Mouse (Mus musculus): ENCODE measurements around the gene Kdm8. TPM values are rescaled to one million over a fixed set of nuclear protein-coding genes. Genes with fewer than 3 reads are reported as not detected.
A peak's percentile ranks its signal among the peaks of the same experiment; 100 is the strongest.
"Not testable (repeated sequence)": the region's sequence is repeated elsewhere in the genome, so short reads cannot be mapped to it uniquely, and the experiment has no call there.

Kdm8 gene
- 1 to 10 TPM; 2.4 to 7.3 (median 4.5) TPM for polyA plus RNA-seq (2017; shearing (Covaris generic))

DNA sequence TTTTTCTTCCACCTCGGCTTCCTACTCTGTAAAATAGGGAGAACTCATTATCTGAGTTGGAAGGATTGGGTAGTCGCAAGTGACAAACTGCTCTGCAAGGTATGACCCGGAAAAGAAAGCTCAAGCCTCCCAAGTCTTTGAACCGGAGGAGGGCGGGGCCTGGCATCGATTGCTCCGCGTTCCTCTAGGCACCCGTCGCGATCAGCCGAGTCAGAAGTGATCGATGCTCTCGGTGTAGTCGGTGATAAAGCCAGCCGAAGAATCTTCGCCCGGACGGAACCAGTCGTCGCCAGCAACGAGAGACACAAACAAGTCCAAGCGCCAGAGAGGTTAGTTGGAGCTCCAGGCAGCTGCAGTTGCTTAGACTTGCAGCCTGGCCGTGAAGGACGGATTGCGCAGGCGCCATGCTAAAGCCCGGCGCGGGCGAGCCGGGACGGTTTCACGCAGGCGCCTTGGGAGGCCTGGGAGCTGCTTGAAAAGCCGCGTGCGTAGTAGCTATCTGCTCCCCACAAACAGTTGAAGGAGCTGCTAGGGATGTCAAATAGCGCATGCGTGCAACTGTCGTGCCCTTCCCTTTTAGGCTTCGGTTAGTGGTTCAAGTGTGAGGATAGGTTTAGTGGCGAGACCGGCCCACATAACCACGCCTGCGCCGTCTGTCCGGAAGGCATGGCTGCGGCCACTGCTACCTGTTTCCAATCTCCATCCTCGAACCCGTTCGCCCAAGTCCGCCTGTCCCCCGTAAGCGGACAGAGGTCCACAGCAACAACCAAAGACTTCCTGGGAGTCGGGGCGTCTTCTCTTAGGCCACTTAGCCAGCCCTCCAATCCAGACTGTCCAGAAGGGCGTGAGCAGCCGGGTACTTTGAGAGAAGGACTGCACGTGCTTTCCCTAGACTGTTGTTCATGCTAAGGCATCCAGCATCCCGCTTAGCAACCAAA, at the start of gene Kdm8:
Gene Kdm8, plus strand, starts transcription at position 213 of the 938 bp plus-strand sequence.
- ATAC-seq: peak; percentile 90

GRCm38 (mm10) chr7:125398116-125398515, 46.4 kb upstream of the Kdm8 start:
- ATAC-seq: no peak

DNA sequence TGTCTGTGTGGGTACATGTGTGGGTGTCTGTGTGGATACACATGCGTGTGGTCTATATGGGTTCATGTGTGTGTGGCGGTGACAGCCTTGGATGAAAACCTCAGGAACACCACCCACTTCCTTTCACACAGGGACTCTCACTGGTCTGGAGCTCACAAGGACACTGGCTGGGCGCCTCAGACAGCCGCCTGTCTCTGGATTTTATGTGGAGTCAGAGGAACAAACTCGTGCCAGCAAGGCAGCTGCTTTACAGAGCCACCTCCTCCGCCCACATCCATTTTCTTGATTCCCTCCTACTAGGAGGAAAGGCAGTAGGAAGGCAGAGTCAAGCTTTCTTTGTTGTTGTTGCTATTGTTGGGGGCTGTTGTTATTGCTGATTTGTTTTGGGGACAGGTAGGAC, 45.8 kb upstream of the Kdm8 start:
- no peak for ATAC-seq

GRCm38 (mm10) chr7:125407136-125407535, 37.3 kb upstream of the Kdm8 start:
- ATAC-seq: no peak

- no peak for ATAC-seq
Observed at GRCm38 (mm10) chr7:125415087-125415486, 29.4 kb upstream of the Kdm8 start.

DNA sequence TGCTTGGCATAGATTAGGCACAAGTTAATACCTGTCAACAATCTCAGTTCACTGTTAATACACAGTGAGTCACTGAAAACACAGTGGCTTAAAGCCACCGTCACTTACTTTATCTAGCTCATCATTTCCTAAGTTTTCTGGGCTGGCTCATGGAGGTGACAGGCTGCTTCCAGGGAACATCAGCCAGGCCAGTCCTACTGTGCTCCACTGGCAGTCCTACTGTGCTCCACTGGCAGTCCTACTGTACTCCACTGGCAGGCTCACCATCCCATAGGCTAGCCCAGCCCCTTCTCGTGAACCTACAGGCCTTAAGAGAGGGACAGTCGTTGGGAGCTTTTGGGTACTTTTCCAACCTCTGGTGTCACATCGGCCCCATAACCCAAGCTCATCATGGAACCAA, 28.7 kb upstream of the Kdm8 start:
- no peak for ATAC-seq

GRCm38 (mm10) chr7:125416762-125417161, 27.7 kb upstream of the Kdm8 start:
- no peak for ATAC-seq

DNA sequence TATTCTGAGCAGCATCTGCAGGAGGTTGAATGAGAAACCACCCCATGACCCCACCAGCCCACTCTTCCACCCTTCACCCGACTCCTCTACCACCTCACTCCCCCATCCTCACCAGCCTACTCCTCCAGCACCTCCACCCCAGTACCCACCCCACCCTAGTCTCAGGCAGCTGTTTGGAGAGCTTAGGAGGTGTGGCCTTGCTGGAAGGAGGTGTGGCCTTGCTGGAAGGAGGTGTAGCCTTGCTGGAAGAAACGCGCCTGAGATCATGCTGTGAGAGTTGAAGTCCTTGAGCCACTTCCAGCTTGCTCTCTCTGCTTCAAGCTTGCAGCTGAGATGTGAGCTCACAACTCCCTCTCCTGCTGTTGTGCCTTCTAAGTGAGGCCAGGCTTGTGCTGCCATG, 26.1 kb upstream of the Kdm8 start:
- ATAC-seq: no peak

- ATAC-seq: no peak
Observed at GRCm38 (mm10) chr7:125420190-125420589, 24.3 kb upstream of the Kdm8 start.

- ATAC-seq: no peak
Observed at GRCm38 (mm10) chr7:125421911-125422310, 22.6 kb upstream of the Kdm8 start.

DNA sequence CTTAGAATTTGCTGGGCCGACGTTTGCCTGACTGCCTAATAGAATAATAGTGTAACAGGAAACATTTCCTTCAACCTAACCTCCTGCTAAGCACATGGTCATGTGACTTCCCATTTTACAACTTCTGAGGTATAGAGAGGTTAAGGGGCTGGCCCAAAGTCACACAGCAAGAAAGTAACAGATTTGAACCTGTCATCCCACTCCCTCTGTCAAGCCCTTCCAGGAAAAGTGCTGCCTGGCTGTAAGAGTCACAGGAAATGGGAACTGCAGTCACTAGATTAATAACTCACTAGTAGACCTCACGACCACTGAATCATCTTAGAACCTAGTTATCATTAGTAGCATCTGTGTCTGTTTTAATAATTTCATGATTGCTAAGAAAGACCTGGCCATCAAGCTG, 21.4 kb upstream of the Kdm8 start:
- peak; percentile 98 for ATAC-seq

GRCm38 (mm10) chr7:125427492-125428090, 16.9 kb upstream of the Kdm8 start:
- no peak for ATAC-seq

- no peak for ATAC-seq
Observed at GRCm38 (mm10) chr7:125428381-125428780, 16.1 kb upstream of the Kdm8 start.

DNA sequence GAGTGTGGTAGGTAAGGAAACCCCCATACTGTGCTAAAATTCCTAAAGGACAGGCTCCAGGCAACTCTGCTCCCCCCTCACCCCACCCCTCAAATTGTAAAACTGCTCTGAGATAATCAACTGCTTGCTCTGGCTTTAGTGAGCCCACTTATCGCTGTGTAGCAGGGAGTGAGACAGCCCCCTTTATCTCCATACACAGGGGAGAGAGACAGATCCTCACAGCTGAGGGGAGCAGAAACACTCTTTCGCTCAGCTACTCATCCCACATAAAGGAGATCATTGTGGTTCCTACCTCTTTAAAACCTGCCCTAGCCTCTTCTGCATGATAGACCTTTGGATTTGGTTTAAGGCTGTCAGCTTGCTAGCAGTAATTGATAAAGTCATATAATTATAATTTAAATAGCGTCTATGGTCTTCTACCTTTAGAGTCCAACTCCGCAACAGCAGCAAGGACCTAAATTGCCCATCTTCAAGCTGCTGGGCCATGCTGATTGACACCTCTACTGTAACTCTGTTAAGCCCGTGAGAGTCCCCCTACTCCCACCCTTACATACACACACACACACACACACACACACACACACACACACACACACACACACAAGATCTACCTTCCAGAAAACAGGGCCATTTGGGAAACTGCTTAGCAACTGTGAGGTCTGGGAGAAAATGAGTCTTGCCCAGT, 15.5 kb upstream of the Kdm8 start:
- ATAC-seq: not testable (repeated sequence)

DNA sequence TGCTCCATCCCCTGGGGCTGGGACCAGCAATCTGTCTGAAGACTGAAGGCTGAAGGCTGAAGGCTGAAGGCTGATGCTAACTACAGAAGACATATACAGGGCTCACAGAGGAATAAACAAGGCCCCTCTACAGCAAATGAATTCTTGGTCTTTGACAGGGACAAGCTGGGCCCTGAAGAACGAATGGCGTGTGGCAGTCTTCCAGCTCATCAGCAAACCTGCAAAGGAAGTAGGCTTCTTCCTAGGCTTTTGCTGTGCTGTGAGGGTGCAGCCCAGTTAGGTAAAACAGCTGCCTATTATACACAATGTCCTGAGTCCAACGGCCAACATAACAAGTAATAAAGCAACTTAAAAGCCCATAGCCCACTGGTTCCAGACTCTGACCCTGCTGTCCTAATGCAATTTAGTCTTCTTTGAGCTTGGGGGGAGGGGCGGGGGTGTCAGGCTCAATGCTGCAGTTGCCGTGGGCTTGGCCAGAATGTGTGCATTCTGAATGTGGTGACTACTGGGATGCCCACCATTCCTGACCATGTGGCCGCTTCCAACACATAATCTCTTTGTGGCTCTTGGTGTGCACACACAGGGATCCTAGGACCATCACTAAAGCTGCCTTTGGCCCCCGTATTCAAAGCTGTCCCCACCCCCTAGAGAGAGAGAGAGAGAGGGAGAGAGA, 14.2 kb upstream of the Kdm8 start:
- ATAC-seq: no peak

GRCm38 (mm10) chr7:125433874-125434273, 10.6 kb upstream of the Kdm8 start:
- no peak for ATAC-seq

GRCm38 (mm10) chr7:125434666-125435290, 9.7 kb upstream of the Kdm8 start:
- ATAC-seq: no peak

GRCm38 (mm10) chr7:125442323-125442722, 2.2 kb upstream of the Kdm8 start:
- ATAC-seq: no peak

GRCm38 (mm10) chr7:125444076-125444463, 406 bp upstream of the Kdm8 start:
- peak; percentile 9 for ATAC-seq

GRCm38 (mm10) chr7:125450678-125451077, 6.2 kb downstream of the Kdm8 start:
- ATAC-seq: no peak

DNA sequence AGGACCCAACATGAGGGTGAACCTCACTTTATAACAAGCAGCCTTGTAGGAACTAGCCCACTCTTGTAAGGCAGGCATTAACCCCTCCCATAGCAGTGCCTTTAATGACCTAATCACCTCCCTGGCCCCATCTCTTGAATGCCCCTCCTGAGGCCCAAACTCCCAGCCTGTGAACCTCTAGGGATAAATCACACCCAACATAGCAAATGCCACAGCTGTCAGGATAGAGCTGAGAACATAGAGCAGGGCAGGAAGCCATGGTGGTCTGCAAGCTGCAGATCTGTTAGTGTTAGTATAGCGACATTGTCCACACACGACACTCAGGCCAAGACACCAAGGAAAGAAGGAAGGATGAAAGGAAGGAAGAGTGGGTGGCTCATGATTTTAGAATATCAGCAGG, 6.6 kb downstream of the Kdm8 start:
- no peak for ATAC-seq

- ATAC-seq: no peak
Observed at GRCm38 (mm10) chr7:125453671-125454070, 9.2 kb downstream of the Kdm8 start.
